Mouse (Mus musculus): Measurements from ENCODE around the gene Sigmar1. TPM values are rescaled to one million over a fixed set of nuclear protein-coding genes. Genes with fewer than 3 reads are reported as not detected.
"Not testable (repeated sequence)": the region's sequence is repeated elsewhere in the genome, so short reads cannot be mapped to it uniquely, and the experiment has no call there.

Sigmar1 gene
- polyA plus RNA-seq, 1 experiment from 2014 or later: 43.3 TPM

- not testable (repeated sequence) for H3K36me3 ChIP-seq (ENCODE audit: insufficient read depth, low read length); H3K27ac ChIP-seq (ENCODE audit: low read length); H3K4me2 ChIP-seq (replicated peaks; ENCODE audit: low read depth, low read length); H3K27me3 ChIP-seq (replicated peaks; ENCODE audit: insufficient read depth, low read length); H3K4me3 ChIP-seq (ENCODE audit: low read depth, low read length); ATAC-seq; DNase-seq (ENCODE audit: low spot score); H3K4me1 ChIP-seq (ENCODE audit: insufficient read depth, low read depth, low read length); H3K9me3 ChIP-seq (ENCODE audit: low read length); H3K9ac ChIP-seq (replicated peaks; ENCODE audit: low read depth)
- 69% methylated on average over 8 of the region's 10 CpGs for WGBS
Measured at GRCm38 (mm10) chr4:41699783-41700182, 56.2 kb downstream of the Sigmar1 start, which contains the start of gene Il11ra1. Il11ra1 (plus strand) TSS chr4:41699989.

DNA sequence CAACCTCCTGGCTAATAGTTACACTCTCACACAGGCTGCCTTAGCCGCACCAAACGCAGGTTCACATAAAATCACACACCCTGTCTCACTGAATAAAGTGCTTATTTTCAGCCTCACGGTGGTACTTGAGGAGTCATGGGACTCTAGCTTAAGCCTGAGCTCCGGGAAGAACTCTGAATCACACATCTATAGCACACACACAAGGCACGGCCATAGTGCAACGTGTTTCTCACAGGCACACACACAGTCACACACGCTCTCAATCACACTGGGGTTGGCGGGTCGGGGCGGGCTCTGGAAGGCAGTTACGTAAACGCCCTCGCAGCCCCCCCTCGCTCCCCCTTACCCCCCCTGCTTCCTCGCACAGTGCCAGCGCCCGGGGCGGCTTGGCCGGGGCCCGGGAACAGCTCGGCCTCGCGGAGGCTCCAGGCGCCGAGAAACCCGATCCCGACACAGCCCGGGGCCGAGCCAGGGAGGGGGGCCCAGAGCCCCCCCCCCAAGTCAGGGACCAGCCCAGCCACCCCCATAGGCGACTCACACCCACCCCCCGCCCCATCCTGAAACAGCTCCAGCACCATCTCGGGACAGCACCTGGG is 57.4 kb downstream of the Sigmar1 start:
- DNase-seq (ENCODE audit: low spot score); H3K4me3 ChIP-seq (ENCODE audit: low read depth, low read length); H3K9ac ChIP-seq (replicated peaks; ENCODE audit: low read depth); H3K27ac ChIP-seq (ENCODE audit: low read length); H3K36me3 ChIP-seq (ENCODE audit: insufficient read depth, low read length); H3K4me2 ChIP-seq (replicated peaks; ENCODE audit: low read depth, low read length); H3K27me3 ChIP-seq (replicated peaks; ENCODE audit: insufficient read depth, low read length); H3K4me1 ChIP-seq (ENCODE audit: insufficient read depth, low read depth, low read length); ATAC-seq; H3K9me3 ChIP-seq (ENCODE audit: low read length): not testable (repeated sequence)
- 12% methylated on average over 10 of the region's 32 CpGs for WGBS

DNA sequence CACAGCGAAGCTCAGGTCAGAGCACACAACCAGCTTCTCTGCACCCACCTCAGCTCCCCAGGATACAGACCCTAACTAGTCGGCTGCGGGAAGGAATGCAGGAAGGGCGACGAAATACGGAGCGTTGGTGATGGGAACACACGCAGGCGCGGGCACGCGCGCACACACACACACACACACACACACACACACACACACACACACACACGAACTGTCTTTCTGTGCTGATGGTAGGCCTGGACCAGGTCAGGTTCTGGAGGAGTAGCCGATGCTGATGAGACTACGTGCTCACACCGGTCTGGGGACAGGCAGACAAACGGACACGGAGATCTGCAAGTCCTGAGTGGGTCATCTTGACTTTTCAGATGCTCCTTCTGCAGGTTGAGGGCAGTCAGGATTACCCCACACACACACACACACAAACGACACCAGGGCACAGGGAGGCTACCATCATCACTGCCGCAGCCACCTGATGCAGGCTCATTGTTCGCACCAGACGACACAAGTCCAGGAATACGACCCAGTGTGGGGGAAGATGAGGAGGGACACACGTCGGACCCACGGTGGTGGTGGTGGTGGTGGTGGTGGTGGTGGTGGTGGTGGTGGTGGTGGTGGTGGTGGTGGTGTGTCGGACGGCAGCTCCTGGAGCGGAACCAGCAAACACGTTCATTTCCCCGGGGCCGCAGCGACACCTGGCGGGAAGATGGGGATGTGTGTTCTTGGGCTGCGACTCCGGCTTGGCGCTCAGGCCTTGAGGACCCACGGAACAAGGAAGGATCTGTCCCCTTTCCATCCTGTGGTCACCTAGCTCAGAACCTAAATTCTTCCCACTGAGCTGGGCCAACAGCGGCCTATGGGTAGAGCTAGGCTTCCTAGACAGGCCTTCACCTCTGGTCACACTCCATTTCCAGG is 58.8 kb downstream of the Sigmar1 start, which contains the start of gene Cntfr:
TSS of gene Cntfr (minus strand) at position 160 of the 912 bp plus-strand sequence.
- 0 out of 2 replicates have a peak within 1 kb of the TSS, but pooled peaks have one; percentile 14 for H3K4me2 ChIP-seq (replicated peaks; ENCODE audit: low read depth, low read length)
- H3K36me3 ChIP-seq (ENCODE audit: insufficient read depth, low read length); H3K9me3 ChIP-seq (ENCODE audit: low read length); H3K27me3 ChIP-seq (replicated peaks; ENCODE audit: insufficient read depth, low read length); ATAC-seq; H3K4me1 ChIP-seq (ENCODE audit: insufficient read depth, low read depth, low read length); H3K4me3 ChIP-seq (ENCODE audit: low read depth, low read length); H3K9ac ChIP-seq (replicated peaks; ENCODE audit: low read depth); H3K27ac ChIP-seq (ENCODE audit: low read length): not testable (repeated sequence)
- 24% methylated on average over 20 of the region's 40 CpGs for WGBS
- peak; percentile 67 for DNase-seq (ENCODE audit: low spot score)
- TF ChIP-seq CTCF (IDR thresholded peaks at IDR 0.05): peak; percentile 77

DNA sequence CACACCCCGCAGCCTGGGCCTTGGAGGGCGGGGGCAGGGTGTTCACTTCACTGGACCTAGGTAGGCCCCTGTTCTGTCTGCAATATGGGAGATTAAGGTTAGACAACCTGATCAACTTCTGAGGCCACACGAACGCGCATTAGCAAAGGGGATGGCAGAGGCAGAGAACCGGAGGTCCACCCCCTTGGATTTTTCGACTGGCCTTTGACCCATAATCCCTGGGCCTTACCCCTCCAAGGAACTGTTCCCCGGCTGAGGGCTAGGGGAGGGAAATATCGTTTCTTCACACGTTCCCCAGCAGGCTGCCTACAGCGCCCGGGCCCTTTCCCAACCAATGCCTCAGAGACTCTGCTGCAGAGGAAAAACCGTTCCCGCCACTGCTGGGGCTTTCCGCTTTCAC is 59.5 kb downstream of the Sigmar1 start:
- H3K36me3 ChIP-seq (ENCODE audit: insufficient read depth, low read length); ATAC-seq; H3K4me1 ChIP-seq (ENCODE audit: insufficient read depth, low read depth, low read length); H3K4me3 ChIP-seq (ENCODE audit: low read depth, low read length); H3K9ac ChIP-seq (replicated peaks; ENCODE audit: low read depth); H3K9me3 ChIP-seq (ENCODE audit: low read length); H3K27me3 ChIP-seq (replicated peaks; ENCODE audit: insufficient read depth, low read length); H3K27ac ChIP-seq (ENCODE audit: low read length); DNase-seq (ENCODE audit: low spot score); H3K4me2 ChIP-seq (replicated peaks; ENCODE audit: low read depth, low read length): not testable (repeated sequence)
- WGBS: 14% methylated on average over 8 of the region's 15 CpGs

DNA sequence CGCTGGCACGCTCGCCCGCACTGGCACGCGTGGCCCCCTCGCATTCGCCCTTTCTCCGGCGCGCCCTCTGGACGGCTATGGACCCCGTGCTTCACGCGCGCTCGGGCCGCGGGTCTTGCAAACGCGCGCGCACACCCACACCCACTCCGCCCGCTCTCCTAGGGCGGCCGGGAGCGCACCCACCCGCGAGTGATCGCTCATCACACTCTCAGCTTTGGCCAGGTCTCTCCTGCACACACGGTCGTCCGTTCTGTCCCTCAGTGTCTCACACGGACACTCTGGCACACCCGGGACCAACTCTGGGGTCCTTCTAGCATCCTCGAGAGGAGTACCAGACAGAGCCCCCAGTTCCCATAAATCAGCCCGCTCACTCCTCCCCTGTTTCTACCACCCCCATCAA is 60.2 kb downstream of the Sigmar1 start:
- H3K27me3 ChIP-seq (replicated peaks; ENCODE audit: insufficient read depth, low read length); H3K27ac ChIP-seq (ENCODE audit: low read length); H3K4me1 ChIP-seq (ENCODE audit: insufficient read depth, low read depth, low read length); H3K4me3 ChIP-seq (ENCODE audit: low read depth, low read length); DNase-seq (ENCODE audit: low spot score); ATAC-seq; H3K9ac ChIP-seq (replicated peaks; ENCODE audit: low read depth); H3K4me2 ChIP-seq (replicated peaks; ENCODE audit: low read depth, low read length); H3K9me3 ChIP-seq (ENCODE audit: low read length); H3K36me3 ChIP-seq (ENCODE audit: insufficient read depth, low read length): not testable (repeated sequence)
- 14% methylated on average over 9 of the region's 38 CpGs for WGBS

GRCm38 (mm10) chr4:41693511-41693910 is 62.4 kb downstream of the Sigmar1 start:
- not testable (repeated sequence) for H3K27ac ChIP-seq (ENCODE audit: low read length); DNase-seq (ENCODE audit: low spot score); H3K4me3 ChIP-seq (ENCODE audit: low read depth, low read length); H3K27me3 ChIP-seq (replicated peaks; ENCODE audit: insufficient read depth, low read length); H3K36me3 ChIP-seq (ENCODE audit: insufficient read depth, low read length); ATAC-seq; H3K4me1 ChIP-seq (ENCODE audit: insufficient read depth, low read depth, low read length); H3K9me3 ChIP-seq (ENCODE audit: low read length); H3K9ac ChIP-seq (replicated peaks; ENCODE audit: low read depth); H3K4me2 ChIP-seq (replicated peaks; ENCODE audit: low read depth, low read length)
- WGBS: 30% methylated on average over 4 of the region's 4 CpGs

DNA sequence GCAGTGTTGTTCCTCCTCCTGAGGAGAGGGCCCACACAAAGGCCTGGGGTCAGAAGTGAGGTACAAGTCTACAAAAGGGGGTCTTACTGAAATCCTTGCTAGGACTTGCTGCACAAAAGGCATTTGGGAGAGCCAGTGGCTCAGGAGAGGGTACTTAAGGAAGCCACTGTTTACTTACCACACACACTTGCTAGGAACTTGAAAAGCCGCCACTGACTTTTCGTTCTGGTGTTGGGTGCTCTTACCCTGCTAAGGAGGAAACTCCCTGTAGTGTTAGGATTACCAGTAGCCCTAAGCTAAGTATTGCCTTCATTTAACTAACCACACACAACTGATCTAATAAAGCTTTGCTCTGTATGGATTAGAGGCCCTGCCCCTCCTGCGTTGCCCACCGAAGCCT is 65.9 kb downstream of the Sigmar1 start:
- not testable (repeated sequence) for H3K27me3 ChIP-seq (replicated peaks; ENCODE audit: insufficient read depth, low read length); DNase-seq (ENCODE audit: low spot score); H3K9me3 ChIP-seq (ENCODE audit: low read length); H3K4me1 ChIP-seq (ENCODE audit: insufficient read depth, low read depth, low read length); H3K36me3 ChIP-seq (ENCODE audit: insufficient read depth, low read length); H3K9ac ChIP-seq (replicated peaks; ENCODE audit: low read depth); H3K4me2 ChIP-seq (replicated peaks; ENCODE audit: low read depth, low read length); H3K27ac ChIP-seq (ENCODE audit: low read length); H3K4me3 ChIP-seq (ENCODE audit: low read depth, low read length)
- peak; percentile 77 for ATAC-seq
- WGBS: no CpG with 5 or more reads among the region's 4 CpGs

DNA sequence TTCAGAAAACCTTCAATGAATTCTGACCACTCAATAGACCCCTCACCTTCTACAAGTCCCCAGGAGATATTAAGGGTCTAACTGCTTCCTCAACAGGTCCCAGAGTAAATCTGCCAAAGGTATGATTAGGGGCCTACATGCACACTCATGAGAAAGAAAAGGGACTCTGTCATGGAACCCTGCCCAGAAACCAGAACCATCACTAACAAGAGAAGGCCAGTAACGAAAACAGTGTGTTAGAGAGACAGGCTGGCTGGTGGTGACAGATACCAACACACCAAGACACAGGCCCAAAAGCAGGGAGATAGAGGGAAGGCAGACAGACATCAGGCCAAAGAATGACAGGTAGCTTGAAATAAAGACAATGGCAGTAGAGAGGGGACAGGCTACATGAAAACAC is 67.4 kb downstream of the Sigmar1 start:
- 42% methylated on average over 1 of the region's 1 CpGs for WGBS
- H3K27ac ChIP-seq (ENCODE audit: low read length); H3K9ac ChIP-seq (replicated peaks; ENCODE audit: low read depth); H3K4me1 ChIP-seq (ENCODE audit: insufficient read depth, low read depth, low read length); H3K4me2 ChIP-seq (replicated peaks; ENCODE audit: low read depth, low read length); DNase-seq (ENCODE audit: low spot score); H3K27me3 ChIP-seq (replicated peaks; ENCODE audit: insufficient read depth, low read length); H3K36me3 ChIP-seq (ENCODE audit: insufficient read depth, low read length); H3K9me3 ChIP-seq (ENCODE audit: low read length); ATAC-seq; H3K4me3 ChIP-seq (ENCODE audit: low read depth, low read length): not testable (repeated sequence)

Data from lung, postnatal 0 days (tissue).